Mouse (Mus musculus) A20 (cell line): ENCODE results near the gene Rnf11.

Experiments used
- DNase-seq: peaks from one replicate; pipeline ENCODE4 v3.0.0-alpha.2; 2011; ENCODE audit warnings: low read depth, low spot score

Rnf11 gene

DNA sequence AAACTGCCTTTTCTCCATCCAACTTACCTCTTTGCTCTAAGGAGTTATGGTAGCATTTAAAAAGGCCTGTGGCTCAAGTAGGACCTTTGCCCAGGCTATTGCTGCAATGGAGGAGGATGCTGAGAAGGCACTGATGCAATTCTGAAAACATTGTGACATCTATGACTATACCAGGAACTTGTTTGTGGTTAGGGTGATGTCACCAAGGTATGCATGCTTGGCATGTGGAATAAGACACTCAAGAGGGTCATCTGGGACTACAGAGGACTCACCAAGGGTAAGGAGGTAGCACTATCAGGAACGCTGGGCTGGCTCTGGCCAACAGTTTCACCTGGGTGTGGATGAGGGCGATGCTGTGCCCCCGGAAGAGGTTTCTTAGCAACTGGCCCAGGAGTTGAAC lies at the start of gene Rnf11:
Rnf11 (minus strand) TSS at position 108 of the 400 bp plus-strand sequence.
- DNase-seq = no peak

- DNase-seq = no peak
Observed at GRCm38 (mm10) chr4:109531111-109531510, 46.6 kb upstream of the Rnf11 start, which contains the start of gene 4930522H14Rik. TSS of gene 4930522H14Rik (minus strand) at chr4:109531297.

GRCm38 (mm10) chr4:109530245-109530816 lies 45.8 kb upstream of the Rnf11 start:
- no peak for DNase-seq

- peak; percentile 81 for DNase-seq
Observed at GRCm38 (mm10) chr4:109504885-109505284, 20.4 kb upstream of the Rnf11 start.

DNA sequence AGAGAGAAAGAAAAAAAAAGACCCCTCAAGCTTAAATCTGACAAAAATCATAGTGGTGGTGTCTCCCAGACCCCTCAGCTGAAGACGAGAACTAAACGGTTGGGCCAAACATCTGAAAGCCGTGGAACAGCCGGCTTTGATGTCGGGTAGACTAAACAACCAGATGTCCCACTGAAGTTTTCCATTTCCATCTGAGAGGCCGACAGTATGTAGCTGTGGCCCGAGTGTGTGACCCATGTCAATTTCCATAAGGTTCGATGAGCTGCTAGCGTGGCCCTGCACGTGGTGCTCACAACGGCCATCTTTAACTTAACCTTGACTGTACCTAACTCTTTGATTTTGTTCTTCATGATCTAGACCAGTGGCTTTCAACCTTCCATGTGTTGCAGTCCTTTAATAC lies 13.9 kb upstream of the Rnf11 start:
- DNase-seq = no peak

DNA sequence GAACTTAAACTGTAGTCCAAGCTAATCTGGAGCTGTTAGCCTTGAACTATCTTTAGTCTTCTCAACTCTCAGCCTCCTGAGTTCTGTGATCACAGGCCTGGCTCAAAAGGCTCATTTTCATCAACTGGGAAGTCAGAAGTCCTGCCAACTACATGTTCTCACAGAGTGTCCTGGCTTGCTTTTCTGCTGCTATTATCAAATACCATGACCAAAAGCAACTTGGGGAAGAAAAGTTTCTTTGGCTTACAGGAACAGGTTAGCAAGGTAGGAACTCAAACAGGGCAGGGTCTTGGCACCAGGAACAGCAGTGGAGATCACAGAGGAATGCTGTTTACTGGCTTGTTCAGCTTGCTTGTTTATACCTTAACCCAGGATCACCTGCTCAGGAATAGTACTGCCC lies 9.1 kb upstream of the Rnf11 start:
- no peak for DNase-seq

- no peak for DNase-seq
Observed at GRCm38 (mm10) chr4:109488812-109489211, 4.3 kb upstream of the Rnf11 start.

DNA sequence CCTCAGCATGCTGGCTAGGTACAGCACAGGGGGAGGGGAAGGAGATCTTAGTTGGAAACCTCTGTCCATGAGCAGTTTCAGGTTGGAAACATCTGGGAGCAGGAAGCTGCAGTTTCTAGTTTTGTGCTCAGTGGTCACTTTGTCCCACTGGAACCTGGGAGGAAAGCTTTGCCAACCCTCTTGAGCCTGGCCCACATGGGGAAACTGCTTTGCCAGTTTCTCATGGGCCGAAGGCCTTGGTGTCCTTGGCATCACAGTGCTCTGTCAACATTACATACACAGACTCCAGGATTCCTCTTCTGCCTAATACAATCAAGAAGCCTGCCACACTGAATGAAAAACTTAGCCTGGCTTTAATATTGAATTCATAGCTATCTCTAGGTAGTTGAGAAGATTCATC lies 1.8 kb downstream of the Rnf11 start:
- no peak for DNase-seq

DNA sequence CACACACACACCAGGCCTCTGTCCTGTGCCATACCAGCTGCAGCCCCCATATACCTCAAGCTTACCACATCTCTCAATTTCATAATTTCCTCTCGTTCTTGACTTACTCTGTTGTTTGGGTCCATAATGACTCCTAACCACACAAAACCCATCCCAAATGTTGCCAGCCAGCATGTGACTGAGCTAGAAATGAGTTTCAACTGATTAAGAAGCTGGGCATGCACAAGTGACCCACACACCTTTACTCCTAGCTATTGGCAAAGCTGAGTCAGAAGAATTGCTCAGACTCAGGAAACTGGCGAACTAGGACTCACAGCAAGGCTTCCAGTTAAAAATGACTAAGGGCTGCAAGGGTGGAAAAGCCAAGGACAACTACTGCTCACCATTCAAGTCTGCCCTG lies 3.1 kb downstream of the Rnf11 start:
- no peak for DNase-seq

DNA sequence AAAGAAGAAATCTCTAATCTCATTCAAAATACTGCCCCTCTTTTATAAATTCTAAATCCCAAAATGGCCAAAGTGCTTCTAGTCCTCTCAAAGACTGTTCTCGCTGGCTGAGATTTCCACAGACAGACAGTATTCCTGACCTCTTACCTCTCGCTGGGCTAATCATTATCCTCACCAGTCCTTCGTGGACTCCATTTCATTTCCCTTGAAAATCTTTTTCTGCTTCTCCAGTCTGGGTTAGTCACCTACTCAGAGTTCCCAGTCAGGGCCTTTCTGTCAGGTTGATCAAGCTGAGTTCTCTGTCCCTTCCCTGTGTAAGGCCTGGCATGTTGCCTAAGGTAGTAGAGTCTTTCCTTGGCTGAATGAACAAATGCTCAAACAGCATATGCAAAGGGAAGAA lies 7.1 kb downstream of the Rnf11 start:
- no peak for DNase-seq

- DNase-seq = peak; percentile 90
Observed at GRCm38 (mm10) chr4:109476554-109477014, 7.9 kb downstream of the Rnf11 start.

DNA sequence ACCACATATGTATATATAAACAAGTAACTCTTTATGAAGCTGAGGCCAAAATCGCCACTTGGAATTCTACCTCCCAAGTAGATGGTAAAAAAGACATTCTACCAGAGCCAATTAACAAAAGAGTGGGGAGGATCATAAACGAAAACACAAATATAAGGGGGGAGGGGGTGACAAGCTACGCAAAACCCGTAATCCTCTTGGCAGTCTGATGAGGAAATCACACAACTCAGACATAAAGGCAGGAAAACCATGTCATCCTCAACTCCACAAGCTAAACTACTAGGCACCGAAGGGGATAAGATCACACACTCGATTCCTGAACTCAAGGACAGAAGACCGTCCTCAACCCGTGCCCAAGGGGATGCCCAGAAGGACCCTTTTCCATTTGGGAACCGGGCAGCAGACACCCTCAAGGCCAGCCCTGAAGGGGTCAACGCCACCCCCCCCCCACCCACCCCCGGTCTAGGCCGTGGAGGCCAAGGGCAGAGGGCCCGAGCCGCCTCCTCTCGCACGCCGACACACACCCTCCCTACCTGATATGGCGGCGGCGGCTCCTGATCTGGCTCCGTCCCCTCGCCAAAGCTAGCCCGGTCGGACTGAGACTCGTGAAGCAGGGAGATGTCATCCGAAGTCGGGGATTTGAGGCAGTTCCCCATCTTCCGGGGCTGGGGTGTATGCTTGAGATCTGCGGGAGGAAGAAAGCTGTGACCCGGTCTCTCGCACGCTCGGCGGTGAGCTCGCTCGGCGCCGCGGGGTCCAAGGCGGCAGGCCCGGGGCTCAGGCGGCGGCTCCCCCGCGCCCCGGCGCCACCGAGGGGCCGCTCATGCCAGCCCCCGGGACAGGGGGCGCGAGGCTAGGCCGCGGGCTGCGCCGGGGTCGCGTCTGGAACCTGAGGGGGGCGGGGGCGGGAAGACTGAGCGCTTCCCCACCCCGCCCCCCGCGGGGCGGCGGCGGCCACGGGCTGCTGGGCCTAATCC lies 8.7 kb downstream of the Rnf11 start:
- DNase-seq = peak; percentile 60

DNA sequence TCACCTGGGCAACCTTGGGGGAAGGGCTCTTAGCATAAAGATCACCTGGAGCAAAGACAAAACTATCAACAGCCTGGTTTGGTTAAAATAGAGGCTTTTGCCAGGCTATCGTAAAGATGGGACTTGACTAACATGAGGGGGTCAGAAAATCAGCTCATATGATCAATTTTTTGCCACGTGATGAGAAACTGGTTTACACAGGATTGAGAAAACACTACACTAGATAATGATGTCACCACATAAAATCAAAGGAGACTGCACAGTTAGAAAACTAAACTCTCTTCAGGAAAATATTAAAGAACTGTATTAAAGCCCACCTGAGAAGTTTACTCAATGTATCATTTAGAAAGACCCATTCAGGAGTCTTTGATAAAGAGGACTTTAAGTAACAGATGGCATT lies 9.4 kb downstream of the Rnf11 start:
- DNase-seq = no peak

GRCm38 (mm10) chr4:109472566-109472965 lies 12.0 kb downstream of the Rnf11 start:
- no peak for DNase-seq

- DNase-seq = peak; percentile 26
Observed at GRCm38 (mm10) chr4:109471606-109472005, 12.9 kb downstream of the Rnf11 start.

DNA sequence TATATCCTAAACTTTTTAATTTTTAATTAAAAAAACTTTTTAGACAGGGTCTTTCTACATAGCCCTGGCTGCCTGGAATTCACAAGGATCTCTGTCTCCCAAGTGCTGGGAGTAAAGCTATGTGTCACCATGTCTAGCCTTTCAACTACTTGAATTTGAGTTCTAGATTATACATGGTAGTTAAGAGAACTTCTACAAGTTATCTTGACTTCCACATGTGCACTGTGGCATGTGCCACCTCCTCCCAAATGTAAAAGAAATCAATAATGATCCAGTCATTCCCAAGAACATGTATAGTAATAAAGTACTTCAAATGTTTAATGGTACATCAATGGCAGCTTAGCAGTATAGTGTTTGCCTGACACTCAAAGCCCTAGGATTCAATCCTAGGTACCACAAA lies 16.8 kb downstream of the Rnf11 start:
- no peak for DNase-seq

GRCm38 (mm10) chr4:109463892-109464291 lies 20.6 kb downstream of the Rnf11 start:
- DNase-seq = no peak

GRCm38 (mm10) chr4:109460421-109461179 lies 23.9 kb downstream of the Rnf11 start:
- no peak for DNase-seq

DNA sequence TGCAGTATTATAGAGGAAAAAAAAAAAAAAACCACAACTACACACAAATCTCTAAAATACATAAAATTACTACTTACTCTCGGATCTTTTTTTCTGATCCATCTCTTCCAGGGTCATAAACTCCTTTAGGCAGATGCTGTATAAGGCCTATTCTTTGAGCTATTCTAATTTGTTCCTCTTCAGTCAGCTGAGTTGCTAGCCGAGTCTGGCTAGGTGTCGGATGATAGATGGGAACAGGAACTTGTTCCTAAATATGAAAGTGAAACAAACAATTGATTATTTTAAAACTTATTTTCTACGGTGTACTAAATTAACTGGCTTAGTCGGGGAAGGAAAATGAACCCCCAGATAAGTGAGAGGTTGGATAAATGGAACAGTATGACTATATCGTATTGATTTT lies 27.7 kb downstream of the Rnf11 start:
- DNase-seq = peak; percentile 67

- no peak for DNase-seq
Observed at GRCm38 (mm10) chr4:109448531-109448930, 36.0 kb downstream of the Rnf11 start.

DNA sequence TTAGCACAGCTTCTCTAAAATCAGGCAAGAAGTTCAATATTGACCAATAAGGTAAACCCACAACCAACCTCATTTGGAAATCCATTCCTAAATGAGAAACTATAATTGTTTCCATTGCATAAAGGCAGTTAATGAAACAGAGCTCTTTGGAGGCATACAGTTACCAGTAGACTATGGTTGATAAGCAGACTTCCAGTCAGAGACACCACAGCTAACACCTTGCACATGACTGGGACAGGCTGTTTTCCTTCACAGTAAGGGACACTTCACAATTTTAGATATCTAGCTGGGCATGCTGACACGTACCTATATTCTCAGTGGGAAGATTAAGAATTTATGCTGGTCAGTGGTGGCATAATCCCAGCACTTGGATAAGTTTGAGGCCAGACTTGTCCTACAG lies 38.6 kb downstream of the Rnf11 start:
- DNase-seq = no peak

DNA sequence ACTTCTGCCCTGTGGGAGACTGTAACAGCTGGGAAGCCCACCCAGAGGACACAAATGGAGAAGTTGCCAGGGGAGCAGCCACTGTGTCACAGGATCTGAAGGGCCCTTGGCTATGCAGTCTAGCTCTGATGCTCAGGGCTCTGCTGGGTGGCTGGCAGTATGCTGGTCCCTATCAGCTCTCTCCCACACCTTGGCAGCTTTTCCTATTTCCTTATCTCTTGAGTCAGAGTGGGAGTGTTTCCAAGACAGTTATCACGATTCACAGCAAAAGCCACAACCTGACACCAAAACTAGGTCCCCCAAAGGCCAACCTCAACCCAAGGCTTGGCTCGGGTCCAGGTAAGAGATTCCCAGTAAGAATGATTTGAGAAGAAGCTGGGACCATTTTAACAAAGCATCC lies 39.1 kb downstream of the Rnf11 start:
- DNase-seq = no peak
